ENCODE assay signal across 21 mouse cellular contexts in genomic region chr7:65742857-65743256, GRCm38 (mm10). TPM values are rescaled to one million over a fixed set of nuclear protein-coding genes. Genes with fewer than 3 reads are reported as not detected.
DNase-seq lines count a peak whose midpoint lies in the region; ATAC-seq and TF ChIP-seq lines count a peak whose summit lies in the region.
"Had no signal": no experiment of that assay in that cellular context is flagged by ENCODE, and none has a peak within 500 bp of the region (broad histone marks: within the 10 kb centered on the region; RNA-seq: fewer than 3 reads in every experiment).

No protein-coding gene starts in this region.

- 91% methylated on average over 8 of the region's 8 CpGs for WGBS in heart, embryonic 11.5 days (ENCODE audit: insufficient replicate concordance)
- WGBS in midbrain, embryonic 13.5 days: 83% methylated on average over 8 of the region's 8 CpGs
- WGBS in midbrain, postnatal 0 days: 87% methylated on average over 8 of the region's 8 CpGs
- whole genome bisulfite sequencing in midbrain, embryonic 15.5 days: 77% methylated on average over 8 of the region's 8 CpGs
- 79% methylated on average over 8 of the region's 8 CpGs for WGBS in midbrain, embryonic 14.5 days
- WGBS in midbrain, embryonic 16.5 days: 81% methylated on average over 8 of the region's 8 CpGs
- 90% methylated on average over 8 of the region's 8 CpGs for WGBS in midbrain, embryonic 10.5 days

- peaks cover 7% of the 10 kb centered on the region for H3K9me3 ChIP-seq in heart, embryonic 11.5 days (replicated peaks; ENCODE audit: control insufficient read depth, low read length)
- no peaks in the 10 kb centered on the region for H3K9me3 ChIP-seq in midbrain, embryonic 13.5 days
- no peaks in the 10 kb centered on the region for H3K9me3 ChIP-seq in midbrain, postnatal 0 days (ENCODE audit: low read length)
- H3K9me3 ChIP-seq in midbrain, embryonic 15.5 days: no peaks in the 10 kb centered on the region
- no peaks in the 10 kb centered on the region for H3K9me3 ChIP-seq in midbrain, embryonic 14.5 days (ENCODE audit: control insufficient read depth, low read length)
- H3K9me3 ChIP-seq in midbrain, embryonic 16.5 days (replicated peaks; ENCODE audit: control insufficient read depth, low read length, poor library complexity, severe bottlenecking): no peaks in the 10 kb centered on the region
- H3K9me3 ChIP-seq in midbrain, embryonic 10.5 days (replicated peaks): 0 out of 2 replicates have a peak, but pooled peaks cover 4% of the 10 kb centered on the region
- H3K9me3 ChIP-seq: G1E had no signal

- no peaks in the 10 kb centered on the region for H3K36me3 ChIP-seq in heart, embryonic 11.5 days (ENCODE audit: control insufficient read depth, insufficient read depth, low read length)
- no peaks in the 10 kb centered on the region for H3K36me3 ChIP-seq in midbrain, embryonic 13.5 days
- no peaks in the 10 kb centered on the region for H3K36me3 ChIP-seq in midbrain, postnatal 0 days (ENCODE audit: insufficient read depth, low read length)
- H3K36me3 ChIP-seq in midbrain, embryonic 15.5 days (replicated peaks): no peaks in the 10 kb centered on the region
- H3K36me3 ChIP-seq in midbrain, embryonic 14.5 days (ENCODE audit: control insufficient read depth, insufficient read depth, low read length): no peaks in the 10 kb centered on the region
- H3K36me3 ChIP-seq in midbrain, embryonic 16.5 days (ENCODE audit: control insufficient read depth, insufficient read depth, low read length): no peaks in the 10 kb centered on the region
- H3K36me3 ChIP-seq in midbrain, embryonic 10.5 days: no peaks in the 10 kb centered on the region
- H3K36me3 ChIP-seq: G1E had no signal

- TF ChIP-seq CTCF in midbrain, postnatal 0 days (IDR thresholded peaks at IDR 0.05): no peak

- no peak overlapping the region for H3K4me3 ChIP-seq in heart, embryonic 11.5 days (ENCODE audit: low read depth, low read length)
- H3K4me3 ChIP-seq in midbrain, embryonic 13.5 days (replicated peaks): no peak overlapping the region
- no peak overlapping the region for H3K4me3 ChIP-seq in midbrain, postnatal 0 days (ENCODE audit: low read depth, low read length)
- no peak overlapping the region for H3K4me3 ChIP-seq in midbrain, embryonic 15.5 days
- H3K4me3 ChIP-seq in midbrain, embryonic 14.5 days (replicated peaks; ENCODE audit: low read depth, low read length): no peak overlapping the region
- no peak overlapping the region for H3K4me3 ChIP-seq in midbrain, embryonic 16.5 days (ENCODE audit: low read depth, low read length)
- H3K4me3 ChIP-seq in midbrain, embryonic 10.5 days: no peak overlapping the region

- no peak overlapping the region for H3K4me2 ChIP-seq in heart, embryonic 11.5 days
- no peak overlapping the region for H3K4me2 ChIP-seq in midbrain, embryonic 13.5 days (replicated peaks)
- H3K4me2 ChIP-seq in midbrain, postnatal 0 days (ENCODE audit: low read depth, low read length, poor library complexity, severe bottlenecking): no peak overlapping the region
- H3K4me2 ChIP-seq in midbrain, embryonic 15.5 days: no peak overlapping the region
- no peak overlapping the region for H3K4me2 ChIP-seq in midbrain, embryonic 14.5 days (ENCODE audit: low read length)
- no peak overlapping the region for H3K4me2 ChIP-seq in midbrain, embryonic 16.5 days (ENCODE audit: low read length)

- ATAC-seq in heart, embryonic 11.5 days (replicated peaks; ENCODE audit: insufficient number of reproducible peaks, low FRiP score, low TSS enrichment): no peak
- ATAC-seq in midbrain, embryonic 13.5 days: 0 out of 2 replicates have a peak, but pooled peaks have one; percentile 14
- ATAC-seq in midbrain, postnatal 0 days (ENCODE audit: low FRiP score): no peak
- 0 out of 2 replicates have a peak, but pooled peaks have one; percentile 33 for ATAC-seq in midbrain, embryonic 15.5 days (replicated peaks)
- no peak for ATAC-seq in midbrain, embryonic 14.5 days (ENCODE audit: low FRiP score, low TSS enrichment)
- ATAC-seq in midbrain, embryonic 16.5 days: peak; percentile 58; the same call in 1 of the 2 replicates
- ATAC-seq: activated CD4-positive, CD25-positive, alpha-beta regulatory T cell, adult 4 months; CD4-positive, CD25-positive, alpha-beta regulatory T cell, adult 4 months; Patski had no signal

- no peaks in the 10 kb centered on the region for H3K27me3 ChIP-seq in heart, embryonic 11.5 days (ENCODE audit: control insufficient read depth, insufficient read depth, low read length)
- H3K27me3 ChIP-seq in midbrain, embryonic 13.5 days: no peaks in the 10 kb centered on the region
- H3K27me3 ChIP-seq in midbrain, postnatal 0 days (ENCODE audit: insufficient read depth, low read length): no peaks in the 10 kb centered on the region
- no peaks in the 10 kb centered on the region for H3K27me3 ChIP-seq in midbrain, embryonic 15.5 days (replicated peaks)
- no peaks in the 10 kb centered on the region for H3K27me3 ChIP-seq in midbrain, embryonic 14.5 days (ENCODE audit: control insufficient read depth, insufficient read depth, low read length)
- H3K27me3 ChIP-seq in midbrain, embryonic 16.5 days (ENCODE audit: control insufficient read depth, insufficient read depth, low read depth, low read length): no peaks in the 10 kb centered on the region
- no peaks in the 10 kb centered on the region for H3K27me3 ChIP-seq in midbrain, embryonic 10.5 days (ENCODE audit: low read depth, poor library complexity, severe bottlenecking)

- no peak overlapping the region for H3K27ac ChIP-seq in heart, embryonic 11.5 days (ENCODE audit: low read depth, low read length)
- H3K27ac ChIP-seq in midbrain, embryonic 13.5 days: no peak overlapping the region
- H3K27ac ChIP-seq in midbrain, postnatal 0 days (ENCODE audit: low read depth, low read length): no peak overlapping the region
- no peak overlapping the region for H3K27ac ChIP-seq in midbrain, embryonic 15.5 days
- no peak overlapping the region for H3K27ac ChIP-seq in midbrain, embryonic 14.5 days (replicated peaks; ENCODE audit: low read depth, low read length)
- H3K27ac ChIP-seq in midbrain, embryonic 16.5 days (ENCODE audit: low read length): no peak overlapping the region
- H3K27ac ChIP-seq in midbrain, embryonic 10.5 days (replicated peaks): no peak overlapping the region

- no peak overlapping the region for H3K9ac ChIP-seq in heart, embryonic 11.5 days (ENCODE audit: low read depth, low read length)
- no peak overlapping the region for H3K9ac ChIP-seq in midbrain, embryonic 13.5 days (replicated peaks)
- no peak overlapping the region for H3K9ac ChIP-seq in midbrain, postnatal 0 days (replicated peaks; ENCODE audit: low read length, poor library complexity, severe bottlenecking)
- no peak overlapping the region for H3K9ac ChIP-seq in midbrain, embryonic 15.5 days
- H3K9ac ChIP-seq in midbrain, embryonic 14.5 days (replicated peaks; ENCODE audit: low read length): no peak overlapping the region
- no peak overlapping the region for H3K9ac ChIP-seq in midbrain, embryonic 16.5 days (ENCODE audit: low read depth, low read length)

- peak; percentile 70 for DNase-seq in heart, adult 11 months
- DNase-seq in midbrain, postnatal 0 days (ENCODE audit: low spot score): no peak
- no peak for DNase-seq in midbrain, embryonic 14.5 days
- no peak for DNase-seq in midbrain, embryonic 10.5 days (ENCODE audit: low spot score)
- DNase-seq: adrenal gland, adult 2 months; adrenal gland, adult 8-10 months; adrenal gland, postnatal 10 days; adrenal gland, postnatal 14 days; adrenal gland, postnatal 25 days; adrenal gland, postnatal 36 days; B cell, adult 2 months; cerebellum, adult 11 months; cerebellum, adult 11-12 months had no signal

- H3K4me1 ChIP-seq in heart, embryonic 11.5 days (ENCODE audit: control insufficient read depth, insufficient read depth, low read length): no peaks in the 10 kb centered on the region
- no peaks in the 10 kb centered on the region for H3K4me1 ChIP-seq in midbrain, embryonic 13.5 days (replicated peaks)
- no peaks in the 10 kb centered on the region for H3K4me1 ChIP-seq in midbrain, postnatal 0 days (ENCODE audit: insufficient read depth, low read length)
- H3K4me1 ChIP-seq in midbrain, embryonic 15.5 days: no peaks in the 10 kb centered on the region
- no peaks in the 10 kb centered on the region for H3K4me1 ChIP-seq in midbrain, embryonic 14.5 days (ENCODE audit: control insufficient read depth, insufficient read depth, low read length)
- H3K4me1 ChIP-seq in midbrain, embryonic 16.5 days (ENCODE audit: control insufficient read depth, insufficient read depth, low read length): no peaks in the 10 kb centered on the region
- no peaks in the 10 kb centered on the region for H3K4me1 ChIP-seq in midbrain, embryonic 10.5 days

RNA-seq across cellular contexts. Expression of gene Tm2d3, which starts 51.9 kb away (rescaled TPM):
- 48.1 and 49.6 TPM in 2 replicates for polyA plus RNA-seq in heart, embryonic 11.5 days (2014; fragmentation: Nextera tagmentation; extraction: Ambion mirVana)
- polyA plus RNA-seq in midbrain, embryonic 13.5 days (2015; fragmentation: Nextera tagmentation; extraction: Ambion mirVana): 78.5 and 82.1 TPM in 2 replicates
- 74.2 and 84.3 TPM in 2 replicates for total RNA-seq in midbrain, postnatal 0 days (2014; rRNA removed)
- polyA plus RNA-seq in midbrain, postnatal 0 days (2015; fragmentation: Nextera tagmentation; extraction: Ambion mirVana): 107 and 109 TPM in 2 replicates
- 80.8 and 81.4 TPM in 2 replicates for polyA plus RNA-seq in midbrain, embryonic 15.5 days (2015; fragmentation: Nextera tagmentation; extraction: Ambion mirVana)
- polyA plus RNA-seq in midbrain, embryonic 14.5 days (2014; fragmentation: Nextera tagmentation; extraction: Ambion mirVana): 85.2 and 90.8 TPM in 2 replicates
- polyA plus RNA-seq in midbrain, embryonic 16.5 days (2015; fragmentation: Nextera tagmentation; extraction: Ambion mirVana): 85.6 and 89.8 TPM in 2 replicates
- polyA plus RNA-seq in midbrain, embryonic 10.5 days (2016; fragmentation: Nextera tagmentation; extraction: Ambion mirVana): 84.1 and 89.5 TPM in 2 replicates

Comparison
In these comparisons a context has a peak if more than half of its experiments do, and no peak if none do; other contexts are left out.
1. ATAC-seq: peak in midbrain, embryonic 13.5 days (single experiment), midbrain, embryonic 15.5 days (single experiment) and midbrain, embryonic 16.5 days (single experiment); none in heart, embryonic 11.5 days (single experiment), midbrain, postnatal 0 days (single experiment) and midbrain, embryonic 14.5 days (single experiment).